Comparison of ENCODE assay signal across 17 mouse cellular contexts in genomic region chr5:54185662-54186061, GRCm38 (mm10).
DNase-seq lines count a peak whose midpoint lies in the region; ATAC-seq and TF ChIP-seq lines count a peak whose summit lies in the region.
"Had no signal": no experiment of that assay in that cellular context is flagged by ENCODE, and none has a peak within 500 bp of the region (broad histone marks: within the 10 kb centered on the region; RNA-seq: fewer than 3 reads in every experiment).

No protein-coding gene starts in this region.

- 0 out of 2 replicates have a peak, but pooled peaks cover 6% of the 10 kb centered on the region for H3K4me1 ChIP-seq in intestine, postnatal 0 days (replicated peaks; ENCODE audit: control insufficient read depth, insufficient read depth, low read length)
- peaks cover 5% of the 10 kb centered on the region; the same call in 1 of the 2 replicates for H3K4me1 ChIP-seq in intestine, embryonic 15.5 days (replicated peaks)
- 0 out of 2 replicates have a peak, but pooled peaks cover 4% of the 10 kb centered on the region for H3K4me1 ChIP-seq in midbrain, postnatal 0 days (ENCODE audit: insufficient read depth, low read length)
- H3K4me1 ChIP-seq in midbrain, embryonic 13.5 days (replicated peaks): peaks cover 18% of the 10 kb centered on the region
- H3K4me1 ChIP-seq in neural tube, embryonic 15.5 days: peaks cover 25% of the 10 kb centered on the region

- peak; percentile 26; the same call in 1 of the 2 replicates for TF ChIP-seq CTCF in intestine, postnatal 0 days (IDR thresholded peaks at IDR 0.05; ENCODE audit: low read depth)
- peak; percentile 51 for TF ChIP-seq CTCF in midbrain, postnatal 0 days (IDR thresholded peaks at IDR 0.05)

- H3K27ac ChIP-seq in intestine, postnatal 0 days (ENCODE audit: low read depth, low read length): no peak overlapping the region
- H3K27ac ChIP-seq in intestine, embryonic 15.5 days: no peak overlapping the region
- no peak overlapping the region for H3K27ac ChIP-seq in midbrain, postnatal 0 days (ENCODE audit: low read depth, low read length)
- no peak overlapping the region for H3K27ac ChIP-seq in midbrain, embryonic 13.5 days
- H3K27ac ChIP-seq in neural tube, embryonic 15.5 days (replicated peaks): no peak overlapping the region
- H3K27ac ChIP-seq: embryonic facial prominence, embryonic 10.5 days; limb, embryonic 15.5 days; midbrain, embryonic 12.5 days had no signal

- H3K9ac ChIP-seq in intestine, postnatal 0 days (ENCODE audit: low read depth, low read length): no peak overlapping the region
- no peak overlapping the region for H3K9ac ChIP-seq in intestine, embryonic 15.5 days
- no peak overlapping the region for H3K9ac ChIP-seq in midbrain, postnatal 0 days (replicated peaks; ENCODE audit: low read length, poor library complexity, severe bottlenecking)
- no peak overlapping the region for H3K9ac ChIP-seq in midbrain, embryonic 13.5 days (replicated peaks)
- H3K9ac ChIP-seq in neural tube, embryonic 15.5 days (replicated peaks): no peak overlapping the region
- H3K9ac ChIP-seq: limb, embryonic 15.5 days; midbrain, embryonic 12.5 days had no signal

- WGBS in intestine, postnatal 0 days: 53% methylated on average over 4 of the region's 4 CpGs
- WGBS in intestine, embryonic 15.5 days: 45% methylated on average over 4 of the region's 4 CpGs
- 69% methylated on average over 4 of the region's 4 CpGs for WGBS in midbrain, postnatal 0 days
- WGBS in midbrain, embryonic 13.5 days: 66% methylated on average over 4 of the region's 4 CpGs
- 39% methylated on average over 4 of the region's 4 CpGs for WGBS in neural tube, embryonic 15.5 days

- ATAC-seq in intestine, postnatal 0 days: no peak
- no peak for ATAC-seq in intestine, embryonic 15.5 days
- ATAC-seq in midbrain, postnatal 0 days (ENCODE audit: low FRiP score): no peak
- no peak for ATAC-seq in midbrain, embryonic 13.5 days
- no peak; the same call in 1 of the 2 replicates for ATAC-seq in neural tube, embryonic 15.5 days (ENCODE audit: low FRiP score)
- ATAC-seq: forebrain, embryonic 16.5 days had no signal

- no peaks in the 10 kb centered on the region for H3K36me3 ChIP-seq in intestine, postnatal 0 days (ENCODE audit: control insufficient read depth, insufficient read depth)
- no peaks in the 10 kb centered on the region for H3K36me3 ChIP-seq in intestine, embryonic 15.5 days
- no peaks in the 10 kb centered on the region for H3K36me3 ChIP-seq in midbrain, postnatal 0 days (ENCODE audit: insufficient read depth, low read length)
- H3K36me3 ChIP-seq in midbrain, embryonic 13.5 days: no peaks in the 10 kb centered on the region
- no peaks in the 10 kb centered on the region for H3K36me3 ChIP-seq in neural tube, embryonic 15.5 days
- H3K36me3 ChIP-seq: embryonic facial prominence, embryonic 10.5 days; limb, embryonic 15.5 days; midbrain, embryonic 12.5 days had no signal

- DNase-seq in midbrain, postnatal 0 days (ENCODE audit: low spot score): peak; percentile 40
- peak; percentile 33 for DNase-seq in R1 (ENCODE audit: low read depth, low spot score)
- DNase-seq in spleen, adult 18-20 months: no peak
- no peak for DNase-seq in kidney, postnatal 25 days
- DNase-seq: cerebellum, postnatal 36 days; gastrocnemius, postnatal 25 days; lung, postnatal 4 days; thymus, adult 2 months had no signal

- no peak overlapping the region for H3K4me2 ChIP-seq in intestine, postnatal 0 days (replicated peaks; ENCODE audit: low read depth)
- H3K4me2 ChIP-seq in intestine, embryonic 15.5 days (replicated peaks): no peak overlapping the region
- no peak overlapping the region for H3K4me2 ChIP-seq in midbrain, postnatal 0 days (ENCODE audit: low read depth, low read length, poor library complexity, severe bottlenecking)
- H3K4me2 ChIP-seq in midbrain, embryonic 13.5 days (replicated peaks): no peak overlapping the region
- H3K4me2 ChIP-seq in neural tube, embryonic 15.5 days: peak overlapping the region; percentile 19; the same call in 1 of the 2 replicates
- H3K4me2 ChIP-seq: limb, embryonic 15.5 days; midbrain, embryonic 12.5 days had no signal

- no peak overlapping the region for H3K4me3 ChIP-seq in intestine, postnatal 0 days (ENCODE audit: low read depth, low read length)
- H3K4me3 ChIP-seq in intestine, embryonic 15.5 days (replicated peaks): no peak overlapping the region
- no peak overlapping the region for H3K4me3 ChIP-seq in midbrain, postnatal 0 days (ENCODE audit: low read depth, low read length)
- no peak overlapping the region for H3K4me3 ChIP-seq in midbrain, embryonic 13.5 days (replicated peaks)
- H3K4me3 ChIP-seq in neural tube, embryonic 15.5 days (replicated peaks): no peak overlapping the region
- H3K4me3 ChIP-seq: embryonic facial prominence, embryonic 10.5 days; erythroblast, embryonic 14.5 days; limb, embryonic 15.5 days; midbrain, embryonic 12.5 days had no signal

- no peaks in the 10 kb centered on the region for H3K27me3 ChIP-seq in intestine, postnatal 0 days (replicated peaks; ENCODE audit: control insufficient read depth, insufficient read depth, low read length)
- no peaks in the 10 kb centered on the region for H3K27me3 ChIP-seq in intestine, embryonic 15.5 days (replicated peaks)
- no peaks in the 10 kb centered on the region for H3K27me3 ChIP-seq in midbrain, postnatal 0 days (ENCODE audit: insufficient read depth, low read length)
- 0 out of 2 replicates have a peak, but pooled peaks cover 5% of the 10 kb centered on the region for H3K27me3 ChIP-seq in midbrain, embryonic 13.5 days
- H3K27me3 ChIP-seq in neural tube, embryonic 15.5 days (replicated peaks): no peaks in the 10 kb centered on the region
- H3K27me3 ChIP-seq: limb, embryonic 15.5 days; midbrain, embryonic 12.5 days had no signal

- no peaks in the 10 kb centered on the region for H3K9me3 ChIP-seq in intestine, postnatal 0 days (ENCODE audit: control insufficient read depth)
- H3K9me3 ChIP-seq in intestine, embryonic 15.5 days: no peaks in the 10 kb centered on the region
- no peaks in the 10 kb centered on the region for H3K9me3 ChIP-seq in midbrain, postnatal 0 days (ENCODE audit: low read length)
- no peaks in the 10 kb centered on the region for H3K9me3 ChIP-seq in midbrain, embryonic 13.5 days
- no peaks in the 10 kb centered on the region for H3K9me3 ChIP-seq in neural tube, embryonic 15.5 days (replicated peaks)
- H3K9me3 ChIP-seq: embryonic facial prominence, embryonic 10.5 days; limb, embryonic 15.5 days; midbrain, embryonic 12.5 days had no signal

Comparison
In these comparisons a context has a peak if more than half of its experiments do, and no peak if none do; other contexts are left out.
1. DNase-seq: peak in midbrain, postnatal 0 days (single experiment) and R1 (single experiment); none in spleen, adult 18-20 months (0 of 2) and kidney, postnatal 25 days (0 of 2).